Mouse (Mus musculus): ENCODE results near the gene Gm20696.

DNA sequence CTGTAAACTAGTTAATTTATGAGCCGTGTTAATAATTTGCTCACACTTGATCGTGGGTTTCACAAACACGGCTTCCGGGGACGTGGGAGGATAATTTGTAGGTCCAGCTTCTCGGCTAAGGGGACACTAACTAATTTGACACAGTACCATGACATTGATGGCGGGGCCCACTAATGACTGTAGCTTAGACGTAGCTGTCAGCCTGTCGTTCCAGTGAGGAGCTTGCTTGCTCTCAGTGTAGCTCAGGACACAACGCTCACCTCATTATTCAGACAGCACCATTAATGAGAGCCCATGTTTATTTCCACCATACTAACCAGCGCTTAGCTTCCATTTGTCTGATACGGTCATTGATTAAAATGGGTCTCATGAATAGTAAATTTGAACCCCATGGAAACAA is 356.1 kb downstream of the Gm20696 start:
- TF ChIP-seq CTCF (IDR thresholded peaks at IDR 0.05; ENCODE audit: borderline replicate concordance, extremely low read depth, insufficient read depth, insufficient read length) (no peak), POLR2A (IDR thresholded peaks at IDR 0.05; ENCODE audit: borderline replicate concordance, extremely low read depth, insufficient read depth, insufficient read length, poor library complexity, severe bottlenecking) (no peak)

All from brain, embryonic 14.5 days (tissue).